Mouse (Mus musculus) heart, adult 2 months (tissue): ENCODE measurements around the gene Ss18l2.

Experiments used
- CTCF ChIP-seq: fragments of 200-600 bp; IDR thresholded peaks from 2 replicates; pipeline ENCODE4 v1.8.1; 2022; ENCODE audit warnings: antibody characterized with exemption, mild to moderate bottlenecking, moderate library complexity
- EP300 ChIP-seq: fragments of 200-500 bp; IDR thresholded peaks from 2 replicates; pipeline ENCODE4 v1.6.1; 2011; ENCODE audit warnings: low read depth, low read length, control low read depth; ENCODE audit not compliant: insufficient read depth
- POLR2A ChIP-seq: fragments of 200-500 bp; IDR thresholded peaks from 2 replicates; pipeline ENCODE4 v1.6.1; 2011; ENCODE audit warnings: mild to moderate bottlenecking, low read depth, low read length, control low read depth; ENCODE audit not compliant: insufficient read depth

DNA sequence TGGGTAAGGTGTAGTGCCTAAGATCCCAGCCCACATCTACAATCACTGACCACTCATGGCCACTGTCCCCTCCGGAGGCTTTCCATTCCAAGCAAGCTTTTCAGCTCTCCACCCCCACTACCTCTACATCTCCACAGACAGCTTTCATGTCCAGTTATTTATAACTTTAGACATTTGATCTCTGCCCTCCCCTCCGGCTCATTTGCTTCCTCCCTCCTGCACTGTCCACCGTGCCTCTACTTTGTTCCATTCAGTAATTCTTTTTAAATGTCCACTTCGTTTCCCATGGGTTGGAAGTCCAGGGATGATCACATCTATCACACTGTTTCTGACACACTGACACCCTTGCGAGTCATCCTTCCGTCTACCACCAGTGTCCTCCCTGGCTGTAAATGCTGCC is 2.3 kb upstream of the Ss18l2 start:
- TF ChIP-seq CTCF (no peak), POLR2A (no peak), EP300 (no peak)
